Mouse (Mus musculus) embryonic facial prominence, embryonic 12.5 days (tissue): ENCODE results near the gene Arid1b. TPM values are rescaled to one million over a fixed set of nuclear protein-coding genes. Genes with fewer than 3 reads are reported as not detected.

Experiments used
- ATAC-seq: fragments of 200-750 bp; cut with Nextera tagmentation; 2 replicates; pipeline ENCODE4 v1.8.0; 2017; ENCODE audit not compliant: insufficient number of reproducible peaks, insufficient read depth, low FRiP score, low TSS enrichment
- H3K27ac ChIP-seq: fragments of 300-500 bp; sonication (generic); 2 replicates; pipeline ENCODE4 v1.5.1; 2016; ENCODE audit warnings: mild to moderate bottlenecking
- H3K27me3 ChIP-seq: fragments of 300-500 bp; sonication (generic); 2 replicates; pipeline ENCODE4 v1.6.1; 2016; ENCODE audit warnings: mild to moderate bottlenecking, moderate library complexity
- H3K36me3 ChIP-seq: fragments of 300-500 bp; sonication (generic); 2 replicates; pipeline ENCODE4 v1.6.1; 2016; ENCODE audit warnings: mild to moderate bottlenecking
- H3K4me1 ChIP-seq: fragments of 300-500 bp; sonication (generic); 2 replicates; pipeline ENCODE4 v1.6.1; 2016
- H3K4me2 ChIP-seq: fragments of 300-500 bp; sonication (generic); replicated peaks from 2 replicates; pipeline ENCODE4 v1.6.1; 2016; ENCODE audit warnings: mild to moderate bottlenecking, moderate library complexity
- H3K4me3 ChIP-seq: fragments of 300-500 bp; sonication (generic); 2 replicates; pipeline ENCODE4 v1.5.1; 2016; ENCODE audit warnings: mild to moderate bottlenecking
- H3K9ac ChIP-seq: fragments of 300-500 bp; sonication (generic); 2 replicates; pipeline ENCODE4 v1.6.1; 2016; ENCODE audit warnings: mild to moderate bottlenecking, moderate library complexity
- H3K9me3 ChIP-seq: fragments of 300-500 bp; sonication (generic); 2 replicates; pipeline ENCODE4 v1.6.1; 2016; ENCODE audit warnings: mild to moderate bottlenecking, moderate library complexity
- WGBS: fragments of 180-500 bp; shearing (Covaris S2); methylation state at CpG from one replicate; pipeline ENCODE4 v1.1.7; 2016; 5-methylcytosine and 5-hydroxymethylcytosine counted together
- polyA plus RNA-seq: library from polyadenylated mRNA; unstranded; fragments of >200 nt; fragmentation: Nextera tagmentation; extraction: Ambion mirVana; gene quantifications from 2 replicates; pipeline ENCODE4 v1.2.1, GENCODE M21; 2016

The Arid1b gene
- polyA plus RNA-seq, 1 experiment from 2014 or later = 18.5 TPM

DNA sequence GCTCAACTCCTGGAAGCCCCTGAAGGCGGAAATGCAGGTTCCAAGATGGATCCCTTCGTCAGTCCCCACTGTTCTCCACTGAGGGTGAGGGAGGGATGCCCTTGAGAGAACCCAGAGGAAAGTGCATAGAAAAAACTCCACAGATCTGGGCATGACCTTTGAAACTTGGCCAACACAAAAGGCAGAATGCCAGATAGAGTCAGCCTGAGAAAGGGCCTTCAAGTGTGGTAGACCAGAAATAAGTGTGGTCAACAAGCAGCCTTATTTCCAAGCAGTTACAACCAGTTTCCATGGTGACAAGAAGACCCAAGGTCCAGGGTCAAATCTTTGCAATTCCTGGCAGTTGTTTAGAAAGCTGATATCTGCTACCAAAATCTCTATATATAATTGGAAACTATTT lies 366.6 kb downstream of the Arid1b start:
- Histone ChIP-seq H3K4me3 (no peak overlapping the region), H3K27me3 (no peaks in the 10 kb centered on the region), H3K9me3 (no peaks in the 10 kb centered on the region), H3K9ac (no peak overlapping the region), H3K4me2 (no peak overlapping the region), H3K4me1 (no peaks in the 10 kb centered on the region), H3K27ac (no peak overlapping the region), H3K36me3 (no peaks in the 10 kb centered on the region)
- no peak for ATAC-seq
- WGBS = 64% methylated on average over 2 of the region's 2 CpGs

- no peak for ATAC-seq
- no peak overlapping the region for H3K9ac ChIP-seq
- WGBS = 80% methylated on average over 8 of the region's 8 CpGs
- H3K4me1 ChIP-seq = no peaks in the 10 kb centered on the region
- H3K27ac ChIP-seq = no peak overlapping the region
- H3K4me3 ChIP-seq = no peak overlapping the region
- no peaks in the 10 kb centered on the region for H3K36me3 ChIP-seq
- no peak overlapping the region for H3K4me2 ChIP-seq
- H3K9me3 ChIP-seq = no peaks in the 10 kb centered on the region
- H3K27me3 ChIP-seq = no peaks in the 10 kb centered on the region
Observed at GRCm38 (mm10) chr17:5365992-5366398, 371.9 kb downstream of the Arid1b start.

DNA sequence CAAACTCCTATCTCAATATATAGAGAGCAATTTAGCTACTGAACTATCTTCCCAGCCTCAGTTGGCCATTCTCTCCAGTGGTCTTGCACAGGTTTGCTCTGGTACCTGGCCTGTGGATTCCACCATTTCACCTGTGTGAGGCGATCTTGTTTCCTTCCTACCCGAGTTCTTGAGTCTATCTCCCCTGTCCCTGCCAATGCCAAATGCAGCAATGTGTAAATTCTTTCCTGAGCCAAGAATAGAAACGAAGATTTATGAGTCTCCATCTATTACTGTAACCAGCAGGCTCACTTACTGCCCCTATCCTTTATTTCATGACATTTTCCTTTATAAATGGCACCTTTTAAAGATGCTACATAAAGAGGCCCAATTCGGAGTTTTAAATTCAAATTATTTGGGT lies 376.9 kb downstream of the Arid1b start:
- no peak overlapping the region for H3K4me3 ChIP-seq
- ATAC-seq = no peak
- 84% methylated on average over 4 of the region's 4 CpGs for WGBS
- H3K4me2 ChIP-seq = no peak overlapping the region
- no peaks in the 10 kb centered on the region for H3K9me3 ChIP-seq
- H3K27ac ChIP-seq = no peak overlapping the region
- H3K36me3 ChIP-seq = no peaks in the 10 kb centered on the region
- no peaks in the 10 kb centered on the region for H3K4me1 ChIP-seq
- no peaks in the 10 kb centered on the region for H3K27me3 ChIP-seq
- no peak overlapping the region for H3K9ac ChIP-seq

- H3K27me3 ChIP-seq = no peaks in the 10 kb centered on the region
- WGBS = 76% methylated on average over 7 of the region's 7 CpGs
- no peak for ATAC-seq
Observed at GRCm38 (mm10) chr17:5371521-5371920, 377.4 kb downstream of the Arid1b start.

GRCm38 (mm10) chr17:5372951-5373350 lies 378.8 kb downstream of the Arid1b start:
- WGBS = 76% methylated on average over 8 of the region's 8 CpGs
- H3K4me1 ChIP-seq = no peaks in the 10 kb centered on the region
- H3K9ac ChIP-seq = no peak overlapping the region
- H3K36me3 ChIP-seq = no peaks in the 10 kb centered on the region
- no peak for ATAC-seq
- no peak overlapping the region for H3K4me3 ChIP-seq
- H3K9me3 ChIP-seq = no peaks in the 10 kb centered on the region
- H3K4me2 ChIP-seq = no peak overlapping the region
- H3K27me3 ChIP-seq = no peaks in the 10 kb centered on the region
- no peak overlapping the region for H3K27ac ChIP-seq

More at GRCm38 (mm10) chr17:5371521-5371920, 377.4 kb downstream of the Arid1b start:
- Histone ChIP-seq H3K27ac (no peak overlapping the region), H3K4me3 (no peak overlapping the region), H3K9ac (no peak overlapping the region), H3K4me2 (no peak overlapping the region), H3K9me3 (no peaks in the 10 kb centered on the region), H3K4me1 (no peaks in the 10 kb centered on the region), H3K36me3 (no peaks in the 10 kb centered on the region)

GRCm38 (mm10) chr17:5377151-5377929 lies 383.2 kb downstream of the Arid1b start:
- WGBS = 31% methylated on average over 11 of the region's 11 CpGs
- no peak for ATAC-seq
- Histone ChIP-seq H3K4me1 (no peaks in the 10 kb centered on the region), H3K27ac (no peak overlapping the region), H3K4me2 (no peak overlapping the region), H3K36me3 (no peaks in the 10 kb centered on the region), H3K27me3 (no peaks in the 10 kb centered on the region), H3K4me3 (no peak overlapping the region), H3K9ac (no peak overlapping the region), H3K9me3 (no peaks in the 10 kb centered on the region)

DNA sequence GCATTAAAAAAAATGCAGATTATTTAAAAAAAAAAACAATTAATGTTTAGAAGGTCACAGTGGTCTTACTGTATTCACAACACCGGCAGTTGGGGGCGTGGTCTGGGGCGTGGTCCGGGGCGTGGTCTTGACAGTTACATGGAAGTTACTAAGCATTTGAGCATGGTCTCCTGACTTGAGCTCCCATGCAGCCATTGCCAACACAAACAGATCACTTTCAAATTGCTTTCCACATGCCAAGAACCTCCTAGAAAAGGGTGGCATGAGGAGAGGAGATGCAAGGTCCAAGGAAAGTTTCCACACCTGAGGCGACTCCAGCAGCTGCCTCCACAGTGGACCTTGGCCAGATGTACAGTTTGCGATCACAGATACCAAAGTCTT lies 383.8 kb downstream of the Arid1b start:
- Histone ChIP-seq H3K9me3 (no peaks in the 10 kb centered on the region), H3K27me3 (no peaks in the 10 kb centered on the region), H3K9ac (no peak overlapping the region), H3K27ac (no peak overlapping the region), H3K4me2 (no peak overlapping the region), H3K36me3 (no peaks in the 10 kb centered on the region), H3K4me3 (no peak overlapping the region), H3K4me1 (no peaks in the 10 kb centered on the region)
- no peak for ATAC-seq
- WGBS = 32% methylated on average over 7 of the region's 7 CpGs

GRCm38 (mm10) chr17:5385694-5386093 lies 391.6 kb downstream of the Arid1b start:
- H3K9ac ChIP-seq = no peak overlapping the region
- H3K27ac ChIP-seq = no peak overlapping the region
- no peak overlapping the region for H3K4me3 ChIP-seq
- ATAC-seq = no peak
- 100% methylated on average over 1 of the region's 1 CpGs for WGBS
- no peaks in the 10 kb centered on the region for H3K36me3 ChIP-seq
- no peaks in the 10 kb centered on the region for H3K9me3 ChIP-seq
- H3K4me1 ChIP-seq = no peaks in the 10 kb centered on the region
- H3K4me2 ChIP-seq = no peak overlapping the region
- H3K27me3 ChIP-seq = no peaks in the 10 kb centered on the region

DNA sequence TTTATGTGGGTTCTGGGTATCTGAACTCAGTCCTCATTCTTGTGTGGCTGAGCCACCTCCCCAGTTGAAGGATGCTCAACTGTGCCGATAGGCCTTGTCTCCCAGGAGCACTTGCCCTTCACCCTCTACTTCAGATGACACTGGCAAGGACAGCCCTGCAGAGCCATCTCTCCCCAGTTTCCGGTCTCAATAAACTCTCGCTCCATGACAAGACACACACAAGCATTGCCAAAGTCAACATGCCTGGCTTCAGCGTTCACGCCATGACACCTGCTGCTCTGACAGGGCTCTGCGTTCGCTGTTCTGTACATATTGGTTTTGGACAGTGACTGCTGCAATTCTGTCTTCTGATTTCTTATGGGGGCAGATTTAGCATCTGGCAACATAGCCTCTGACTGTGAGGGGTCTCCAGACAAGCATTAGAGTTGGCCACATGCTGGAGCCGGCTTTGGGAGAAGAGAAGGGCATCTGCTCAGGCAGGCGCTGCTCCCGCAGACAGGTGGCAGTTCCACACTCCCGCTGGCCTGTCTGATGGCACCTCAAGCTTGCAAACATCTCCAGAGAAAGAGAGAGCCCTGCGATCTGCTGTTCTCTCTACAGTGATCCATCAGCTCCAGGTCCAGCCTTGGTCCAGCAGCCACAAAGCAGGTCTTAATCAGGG lies 392.9 kb downstream of the Arid1b start:
- no peak for ATAC-seq
- Histone ChIP-seq H3K27me3 (no peaks in the 10 kb centered on the region), H3K27ac (no peak overlapping the region), H3K36me3 (no peaks in the 10 kb centered on the region), H3K4me3 (no peak overlapping the region), H3K9ac (no peak overlapping the region), H3K9me3 (no peaks in the 10 kb centered on the region), H3K4me2 (no peak overlapping the region), H3K4me1 (no peaks in the 10 kb centered on the region)
- 89% methylated on average over 12 of the region's 12 CpGs for WGBS

- no peak for ATAC-seq
- WGBS = 59% methylated on average over 3 of the region's 3 CpGs
- no peaks in the 10 kb centered on the region for H3K9me3 ChIP-seq
Observed at GRCm38 (mm10) chr17:5388351-5388750, 394.2 kb downstream of the Arid1b start.

DNA sequence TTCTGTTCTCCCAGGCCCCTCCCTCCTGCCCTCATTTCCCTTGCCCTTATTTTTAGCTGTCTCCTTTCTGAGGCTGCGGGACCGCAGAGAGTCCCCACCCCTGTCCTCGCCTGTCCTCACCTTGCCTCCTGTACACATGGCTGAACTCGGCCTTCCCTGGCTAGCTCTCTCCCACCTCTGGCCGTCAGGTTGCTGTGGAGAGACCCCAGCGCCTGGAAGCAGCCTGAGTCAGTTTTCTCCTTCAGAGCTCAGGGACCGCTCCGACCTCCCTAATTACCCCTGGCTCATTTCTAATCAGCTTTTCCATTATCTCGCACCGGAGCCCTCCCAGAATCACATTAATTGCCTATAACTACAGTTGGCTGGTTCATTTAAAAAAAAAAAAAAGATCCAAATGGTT lies 396.6 kb downstream of the Arid1b start:
- no peak overlapping the region for H3K4me2 ChIP-seq
- 59% methylated on average over 10 of the region's 10 CpGs for WGBS
- ATAC-seq = no peak

More at GRCm38 (mm10) chr17:5388351-5388750, 394.2 kb downstream of the Arid1b start:
- Histone ChIP-seq H3K4me1 (no peaks in the 10 kb centered on the region), H3K9ac (no peak overlapping the region), H3K27ac (no peak overlapping the region), H3K27me3 (no peaks in the 10 kb centered on the region), H3K4me2 (no peak overlapping the region), H3K4me3 (no peak overlapping the region), H3K36me3 (no peaks in the 10 kb centered on the region)

More for the DNA sequence above, 396.6 kb downstream of the Arid1b start:
- Histone ChIP-seq H3K27ac (no peak overlapping the region), H3K36me3 (no peaks in the 10 kb centered on the region), H3K9me3 (no peaks in the 10 kb centered on the region), H3K4me1 (no peaks in the 10 kb centered on the region), H3K4me3 (no peak overlapping the region), H3K27me3 (no peaks in the 10 kb centered on the region), H3K9ac (no peak overlapping the region)
